Mouse (Mus musculus): ENCODE measurements at regions not wholly inside any gene's neighbourhood (a gene's known extent, or its start where the extent isn't known, plus 50 kb on each side); places are given as distances from the start of the nearest gene placed in this dataset.

DNA sequence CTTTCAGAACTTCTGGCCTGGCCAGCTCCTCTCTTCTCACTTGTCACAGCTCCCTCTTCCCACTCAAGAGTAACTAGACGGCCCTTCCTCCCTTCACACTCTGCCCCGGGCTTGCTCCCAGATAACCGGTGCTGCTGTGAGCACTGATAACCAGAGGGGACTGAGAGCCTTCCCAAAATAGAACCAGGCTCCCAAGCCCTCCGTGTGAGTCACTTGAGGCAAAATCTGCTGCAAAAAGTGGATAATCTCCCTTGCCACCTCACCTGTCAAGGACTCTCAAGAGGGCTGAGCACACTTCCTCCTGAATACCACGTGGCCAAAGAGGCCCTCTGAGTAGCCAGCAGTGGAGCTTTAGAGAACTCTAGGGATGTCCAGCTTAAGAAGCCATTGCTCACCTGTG is 257.6 kb upstream of the Irx2 start:
- TF ChIP-seq CTCF (IDR thresholded peaks at IDR 0.05; ENCODE audit: borderline replicate concordance, insufficient read depth, low read length) (no peak), POLR2A (IDR thresholded peaks at IDR 0.05; ENCODE audit: low read depth, low read length) (no peak)

All from embryonic fibroblast, embryonic 13.5 days (primary cell).